Mouse (Mus musculus) hindbrain, embryonic 14.5 days (tissue): Measurements from ENCODE around the gene Pgls. TPM values are rescaled to one million over a fixed set of nuclear protein-coding genes. Genes with fewer than 3 reads are reported as not detected.

Experiments used
- ATAC-seq: fragments of 200-750 bp; cut with Nextera tagmentation; 2 replicates; pipeline ENCODE4 v1.8.0; 2017; ENCODE audit warnings: moderate number of reproducible peaks, mild to moderate bottlenecking, moderate TSS enrichment, moderate library complexity; ENCODE audit not compliant: low FRiP score
- DNase-seq: peaks from one replicate; pipeline ENCODE4 v3.0.0-alpha.2; 2015; ENCODE audit warnings: low spot score
- H3K27ac ChIP-seq: fragments of 300-500 bp; sonication (generic); 2 replicates; pipeline ENCODE4 v1.5.1; 2014; ENCODE audit warnings: mild to moderate bottlenecking, moderate library complexity
- H3K27me3 ChIP-seq: fragments of 300-500 bp; sonication (generic); 2 replicates; pipeline ENCODE4 v1.6.1; 2014; ENCODE audit warnings: mild to moderate bottlenecking, low read length, mixed read lengths; ENCODE audit not compliant: control insufficient read depth, insufficient read depth
- H3K36me3 ChIP-seq: fragments of 300-500 bp; sonication (generic); replicated peaks from 2 replicates; pipeline ENCODE4 v1.6.1; 2014; ENCODE audit not compliant: control insufficient read depth, insufficient read depth
- H3K4me1 ChIP-seq: fragments of 300-500 bp; sonication (generic); replicated peaks from 2 replicates; pipeline ENCODE4 v1.6.1; 2014; ENCODE audit warnings: antibody characterized with exemption, low read length, mixed read lengths; ENCODE audit not compliant: control insufficient read depth, insufficient read depth
- H3K4me2 ChIP-seq: fragments of 300-500 bp; sonication (generic); replicated peaks from 2 replicates; pipeline ENCODE4 v1.6.1; 2014; ENCODE audit warnings: mild to moderate bottlenecking, moderate library complexity
- H3K4me3 ChIP-seq: fragments of 300-500 bp; sonication (generic); replicated peaks from 2 replicates; pipeline ENCODE4 v1.5.1; 2014; ENCODE audit warnings: mild to moderate bottlenecking, low read length
- H3K9ac ChIP-seq: fragments of 300-500 bp; sonication (generic); 2 replicates; pipeline ENCODE4 v1.6.1; 2014
- H3K9me3 ChIP-seq: fragments of 300-500 bp; sonication (generic); 2 replicates; pipeline ENCODE4 v1.6.1; 2016; ENCODE audit warnings: low read length; ENCODE audit not compliant: control insufficient read depth
- WGBS: fragments of 180-500 bp; shearing (Covaris S2); extraction: QIAGEN DNeasy Blood & Tissue Kit; methylation state at CpG from one replicate; pipeline ENCODE4 v1.1.7; 2014; 5-methylcytosine and 5-hydroxymethylcytosine counted together
- polyA plus RNA-seq: library from polyadenylated mRNA; unstranded; fragments of >200 nt; fragmentation: Nextera tagmentation; extraction: Ambion mirVana; gene quantifications from 2 replicates; pipeline ENCODE4 v1.2.1, GENCODE M21; 2014

Gene Pgls
- polyA plus RNA-seq, 1 experiment from 2014 or later = 246 TPM

GRCm38 (mm10) chr8:71558071-71558957 lies 33.7 kb upstream of the Pgls start, which contains the start of gene Tmem221:
Gene Tmem221, minus strand, starts transcription at chr8:71558871.
- Histone ChIP-seq H3K27ac (no peak within 1 kb of the TSS), H3K9me3 (no peaks in the 10 kb centered on the region), H3K4me1 (0 out of 2 replicates have a peak, but pooled peaks cover 4% of the 10 kb centered on the region), H3K4me3 (peak within 1 kb of the TSS; percentile 18), H3K9ac (no peak within 1 kb of the TSS), H3K27me3 (peaks cover 80% of the 10 kb centered on the region), H3K36me3 (no peaks in the 10 kb centered on the region), H3K4me2 (peak within 1 kb of the TSS; percentile 38)
- 4% methylated on average over 70 of the region's 70 CpGs for WGBS
- no peak for ATAC-seq
- no peak for DNase-seq

DNA sequence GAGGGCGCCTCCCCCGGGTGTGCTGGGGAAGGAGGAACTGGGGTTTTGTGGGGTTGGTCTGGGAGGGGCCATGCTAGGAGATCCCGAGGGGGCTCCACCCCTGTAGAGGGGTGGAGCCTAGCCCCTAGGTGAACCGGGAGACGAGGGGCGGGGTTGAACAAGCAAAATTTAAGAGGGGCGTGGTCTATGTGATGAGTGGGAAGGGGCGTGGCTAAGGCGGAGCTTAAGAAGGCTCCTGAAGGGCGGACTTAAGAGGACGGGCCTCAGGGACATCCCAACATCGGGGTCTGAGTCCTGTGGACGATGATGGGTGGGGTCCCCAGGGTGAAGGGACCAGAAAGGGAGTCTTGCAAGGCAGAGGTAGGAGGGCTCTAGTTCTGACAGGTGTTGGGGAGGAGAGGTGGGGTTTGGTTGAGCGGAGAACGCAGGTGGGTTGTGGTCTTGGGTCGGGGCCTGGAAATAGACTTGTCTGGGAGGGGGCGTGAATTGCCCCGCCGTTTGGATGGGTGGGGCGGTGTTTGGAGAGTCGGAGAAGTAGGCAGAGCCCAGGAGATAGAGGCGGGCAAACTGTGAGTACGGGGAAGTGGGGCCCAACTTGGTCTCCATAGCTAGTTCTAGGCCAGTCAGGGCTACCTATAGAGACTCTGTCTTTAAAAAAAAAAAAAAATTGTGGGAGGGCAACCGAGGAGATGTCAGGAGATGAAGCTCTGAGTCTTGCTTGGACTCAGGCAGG lies 32.9 kb upstream of the Pgls start:
- ATAC-seq = 0 out of 2 replicates have a peak, but pooled peaks have one; percentile 10
- Histone ChIP-seq H3K27me3 (peaks cover 88% of the 10 kb centered on the region), H3K4me3 (peak overlapping the region; percentile 18), H3K9me3 (no peaks in the 10 kb centered on the region), H3K4me2 (peak overlapping the region; percentile 38), H3K36me3 (no peaks in the 10 kb centered on the region), H3K27ac (no peak overlapping the region), H3K4me1 (0 out of 2 replicates have a peak, but pooled peaks cover 4% of the 10 kb centered on the region), H3K9ac (no peak overlapping the region)
- DNase-seq = no peak
- WGBS = 3% methylated on average over 24 of the region's 24 CpGs

DNA sequence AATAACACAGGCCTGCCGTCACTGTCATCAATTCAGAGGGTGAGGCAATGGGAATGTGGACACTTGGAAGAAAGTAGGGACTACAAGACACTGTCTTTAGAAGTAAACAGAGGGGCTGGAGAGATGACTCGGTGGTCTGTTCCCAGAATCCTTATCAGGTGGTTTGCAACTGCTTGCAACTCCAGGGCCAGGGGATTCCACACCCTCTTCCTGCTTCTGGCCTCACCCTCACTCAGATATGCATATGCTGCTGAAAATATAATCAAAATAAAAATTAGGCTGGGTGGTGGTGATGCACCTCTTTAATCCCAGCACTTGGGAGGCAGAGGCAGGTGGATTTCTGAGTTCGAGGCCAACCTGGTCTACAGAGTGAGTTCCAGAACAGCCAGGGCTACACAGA lies 31.9 kb upstream of the Pgls start:
- H3K4me1 ChIP-seq = 0 out of 2 replicates have a peak, but pooled peaks cover 4% of the 10 kb centered on the region
- H3K4me3 ChIP-seq = no peak overlapping the region
- WGBS = 79% methylated on average over 3 of the region's 3 CpGs
- no peaks in the 10 kb centered on the region for H3K36me3 ChIP-seq
- DNase-seq (no peak), ATAC-seq (no peak)
- no peak overlapping the region for H3K9ac ChIP-seq
- no peak overlapping the region for H3K27ac ChIP-seq
- no peak overlapping the region for H3K4me2 ChIP-seq
- no peaks in the 10 kb centered on the region for H3K9me3 ChIP-seq
- H3K27me3 ChIP-seq = peaks cover 90% of the 10 kb centered on the region

DNA sequence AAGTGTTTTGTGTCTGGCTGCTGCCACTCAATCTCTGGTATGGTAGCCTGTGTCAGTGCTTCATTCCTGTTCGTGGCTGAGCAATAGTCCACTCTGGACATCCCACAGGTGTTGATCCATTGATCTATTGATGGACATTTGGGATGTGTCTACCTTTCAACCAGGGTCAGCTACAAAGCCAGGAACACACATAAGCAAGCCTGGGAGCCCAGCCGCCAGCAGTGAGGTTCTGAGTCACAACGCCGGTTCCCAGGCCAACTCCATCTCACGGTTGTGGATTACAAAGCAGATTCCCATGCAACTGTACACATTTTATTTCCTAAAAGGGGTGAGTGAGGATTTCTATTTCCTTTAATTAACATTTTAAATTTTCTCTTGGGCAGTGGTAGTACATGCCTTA lies 31.2 kb upstream of the Pgls start:
- ATAC-seq (no peak), DNase-seq (no peak)
- 87% methylated on average over 5 of the region's 5 CpGs for WGBS
- no peak overlapping the region for H3K4me3 ChIP-seq
- H3K9ac ChIP-seq = no peak overlapping the region
- no peaks in the 10 kb centered on the region for H3K9me3 ChIP-seq
- H3K36me3 ChIP-seq = no peaks in the 10 kb centered on the region
- H3K27ac ChIP-seq = no peak overlapping the region
- peaks cover 83% of the 10 kb centered on the region for H3K27me3 ChIP-seq
- H3K4me2 ChIP-seq = no peak overlapping the region
- H3K4me1 ChIP-seq = 0 out of 2 replicates have a peak, but pooled peaks cover 4% of the 10 kb centered on the region

GRCm38 (mm10) chr8:71561401-71561800 lies 30.6 kb upstream of the Pgls start:
- H3K9ac ChIP-seq = no peak overlapping the region
- no peaks in the 10 kb centered on the region for H3K36me3 ChIP-seq
- H3K4me3 ChIP-seq = no peak overlapping the region
- 3% methylated on average over 15 of the region's 15 CpGs for WGBS
- no peaks in the 10 kb centered on the region for H3K9me3 ChIP-seq
- no peak overlapping the region for H3K27ac ChIP-seq
- H3K27me3 ChIP-seq = peaks cover 77% of the 10 kb centered on the region
- H3K4me2 ChIP-seq = no peak overlapping the region
- DNase-seq = peak; percentile 80
- 0 out of 2 replicates have a peak, but pooled peaks cover 4% of the 10 kb centered on the region for H3K4me1 ChIP-seq
- ATAC-seq = no peak

DNA sequence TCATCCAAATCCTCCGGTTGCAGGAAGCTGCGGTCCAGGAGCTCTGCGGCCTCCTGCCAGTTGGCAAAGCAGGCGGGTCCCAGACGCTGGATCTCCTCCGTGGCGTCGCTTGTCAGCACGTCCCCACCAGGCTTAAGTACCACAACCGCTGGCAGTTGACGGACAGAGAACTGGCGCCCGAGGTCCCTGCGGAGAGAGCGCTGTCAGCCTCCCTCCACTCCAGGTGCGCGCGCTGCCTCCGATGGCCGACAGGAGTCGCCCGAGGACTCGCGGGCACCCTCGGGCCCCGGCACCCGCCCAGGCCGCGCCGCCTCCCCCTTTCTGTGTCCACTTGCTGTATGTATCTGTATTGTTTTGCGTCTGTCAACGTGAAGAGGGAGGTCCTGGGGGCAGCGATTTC lies 29.2 kb upstream of the Pgls start:
- no peak overlapping the region for H3K27ac ChIP-seq
- 0 out of 2 replicates have a peak, but pooled peaks cover 4% of the 10 kb centered on the region for H3K4me1 ChIP-seq
- peak overlapping the region; percentile 40 for H3K4me2 ChIP-seq
- H3K36me3 ChIP-seq = no peaks in the 10 kb centered on the region
- peak; percentile 63 for DNase-seq
- peak; percentile 33; the same call in 1 of the 2 replicates for ATAC-seq
- H3K9me3 ChIP-seq = no peaks in the 10 kb centered on the region
- H3K4me3 ChIP-seq = peak overlapping the region; percentile 20
- H3K27me3 ChIP-seq = peaks cover 70% of the 10 kb centered on the region
- H3K9ac ChIP-seq = peak overlapping the region; percentile 6; the same call in 1 of the 2 replicates
- WGBS = under 1% methylated on average over 33 of the region's 33 CpGs

GRCm38 (mm10) chr8:71563992-71564391 lies 28.0 kb upstream of the Pgls start:
- no peak overlapping the region for H3K27ac ChIP-seq
- no peaks in the 10 kb centered on the region for H3K9me3 ChIP-seq
- 90% methylated on average over 4 of the region's 4 CpGs for WGBS
- ATAC-seq = no peak
- no peaks in the 10 kb centered on the region for H3K36me3 ChIP-seq
- peaks cover 4% of the 10 kb centered on the region; the same call in 1 of the 2 replicates for H3K4me1 ChIP-seq
- H3K4me3 ChIP-seq = no peak overlapping the region
- no peak overlapping the region for H3K4me2 ChIP-seq
- peaks cover 58% of the 10 kb centered on the region for H3K27me3 ChIP-seq
- DNase-seq = no peak
- H3K9ac ChIP-seq = no peak overlapping the region

- ATAC-seq = no peak
- H3K27me3 ChIP-seq = peaks cover 34% of the 10 kb centered on the region
- H3K4me2 ChIP-seq = no peak within 1 kb of the TSS
Observed at GRCm38 (mm10) chr8:71566501-71566900, 25.5 kb upstream of the Pgls start, which contains the start of gene Nxnl1. Gene Nxnl1, minus strand, starts transcription at chr8:71566601.

GRCm38 (mm10) chr8:71567587-71567986 lies 24.4 kb upstream of the Pgls start:
- Histone ChIP-seq H3K27me3 (peaks cover 24% of the 10 kb centered on the region), H3K36me3 (no peaks in the 10 kb centered on the region), H3K4me1 (peaks cover 22% of the 10 kb centered on the region), H3K9me3 (no peaks in the 10 kb centered on the region), H3K4me3 (no peak overlapping the region), H3K9ac (no peak overlapping the region), H3K27ac (no peak overlapping the region), H3K4me2 (no peak overlapping the region)
- no peak for ATAC-seq
- 78% methylated on average over 7 of the region's 7 CpGs for WGBS
- DNase-seq = no peak

More at GRCm38 (mm10) chr8:71566501-71566900, 25.5 kb upstream of the Pgls start, which contains the start of gene Nxnl1:
- no peak within 1 kb of the TSS for H3K27ac ChIP-seq
- H3K36me3 ChIP-seq = no peaks in the 10 kb centered on the region
- no peak within 1 kb of the TSS for H3K4me3 ChIP-seq
- H3K9ac ChIP-seq = no peak within 1 kb of the TSS
- WGBS = 56% methylated on average over 3 of the region's 3 CpGs
- no peak for DNase-seq
- no peaks in the 10 kb centered on the region for H3K9me3 ChIP-seq
- peaks cover 12% of the 10 kb centered on the region for H3K4me1 ChIP-seq
